Mouse (Mus musculus) heart, adult 2 months (tissue): ENCODE data around the gene Rnf208.

Source experiments
- CTCF ChIP-seq: fragments of 200-600 bp; IDR thresholded peaks from 2 replicates; pipeline ENCODE4 v1.8.1; 2022; ENCODE audit warnings: antibody characterized with exemption, mild to moderate bottlenecking, moderate library complexity
- POLR2A ChIP-seq: fragments of 200-500 bp; IDR thresholded peaks from 2 replicates; pipeline ENCODE4 v1.6.1; 2011; ENCODE audit warnings: mild to moderate bottlenecking, low read depth, low read length, control low read depth; ENCODE audit not compliant: insufficient read depth

- TF ChIP-seq CTCF = no peak
- no peak for TF ChIP-seq POLR2A
These were observed 22.8 kb downstream of the Rnf208 start for GRCm38 (mm10) chr2:25264851-25265250.
